Mouse (Mus musculus) spleen, adult 18-20 months (tissue): ENCODE results near the gene Gm38100.

Source experiments
- DNase-seq, 2 experiments: peaks; one replicate each; pipeline ENCODE4 v3.0.0; 2022; ENCODE audit warnings: mixed read lengths in 2 of 2

Gm38100 gene

DNA sequence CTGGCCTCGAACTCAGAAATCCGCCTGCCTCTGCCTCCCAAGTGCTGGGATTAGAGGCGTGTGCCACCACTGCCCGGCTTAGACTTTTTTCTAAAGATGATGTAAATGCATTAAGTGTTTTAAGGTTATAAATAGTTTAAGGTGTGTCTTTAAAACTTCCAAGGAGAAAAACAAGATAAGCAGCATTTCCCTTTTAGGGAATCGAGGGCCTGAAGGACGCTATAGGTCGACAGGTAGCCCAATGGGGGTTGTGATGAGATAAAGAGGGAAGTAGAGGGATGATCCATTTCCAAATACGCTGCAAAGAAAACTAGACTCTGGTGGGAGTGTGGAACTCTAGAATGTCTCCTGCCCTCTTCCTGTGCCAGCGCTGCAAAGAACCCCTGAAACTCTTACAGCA is at the start of gene Gm38100:
TSS of gene Gm38100 (plus strand) at position 301 of the 400 bp plus-strand sequence.
- no peak for DNase-seq

GRCm38 (mm10) chr1:175870716-175871115 is 49.4 kb upstream of the Gm38100 start:
- DNase-seq: no peak

- DNase-seq: no peak
These were observed 47.9 kb upstream of the Gm38100 start for GRCm38 (mm10) chr1:175872028-175872816.

DNA sequence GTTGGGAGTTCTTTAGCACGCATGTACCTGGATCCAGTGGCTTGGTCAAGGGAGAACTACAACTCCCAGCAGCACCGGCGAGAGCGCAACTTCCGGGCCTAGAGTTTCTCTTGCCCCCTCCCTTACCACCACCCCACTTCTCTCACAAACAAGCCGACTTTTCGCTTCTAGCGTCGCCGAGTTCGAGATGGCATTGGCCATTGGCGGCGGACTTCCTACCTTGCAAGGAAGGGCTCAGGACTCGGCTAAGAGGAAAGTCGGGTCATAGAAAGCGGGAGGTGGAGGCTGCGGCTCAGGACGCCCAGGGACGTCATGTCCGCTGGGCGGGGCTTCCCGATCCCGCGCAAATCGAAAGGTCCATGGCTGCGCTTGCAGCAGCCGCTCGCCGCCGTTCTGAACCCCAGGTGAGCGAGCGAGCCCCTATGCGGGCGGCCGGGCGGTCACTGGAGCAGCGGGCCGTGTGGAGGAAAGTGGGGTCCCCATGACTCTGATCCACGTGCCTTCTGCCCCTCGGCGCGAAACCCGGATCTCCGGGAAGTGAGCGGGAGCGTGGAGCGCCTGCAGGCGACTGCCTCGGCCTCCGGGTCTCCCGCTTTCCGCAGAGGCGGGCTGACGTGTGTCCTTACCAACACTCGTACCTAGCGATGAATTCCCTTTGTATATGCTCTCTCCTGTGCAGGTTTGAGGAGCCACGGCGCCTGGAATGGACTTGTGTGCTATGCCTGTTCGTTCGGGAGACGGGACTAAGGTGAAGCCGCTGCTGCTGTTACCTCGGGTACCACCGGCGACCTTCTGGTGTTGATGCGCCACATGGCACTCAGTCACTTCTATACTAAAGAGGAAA is 39.5 kb upstream of the Gm38100 start, which contains the start of gene Exo1:
TSS of gene Exo1 (plus strand) at position 129 of the 844 bp plus-strand sequence.
- DNase-seq: peak; percentile 73 to 90

DNA sequence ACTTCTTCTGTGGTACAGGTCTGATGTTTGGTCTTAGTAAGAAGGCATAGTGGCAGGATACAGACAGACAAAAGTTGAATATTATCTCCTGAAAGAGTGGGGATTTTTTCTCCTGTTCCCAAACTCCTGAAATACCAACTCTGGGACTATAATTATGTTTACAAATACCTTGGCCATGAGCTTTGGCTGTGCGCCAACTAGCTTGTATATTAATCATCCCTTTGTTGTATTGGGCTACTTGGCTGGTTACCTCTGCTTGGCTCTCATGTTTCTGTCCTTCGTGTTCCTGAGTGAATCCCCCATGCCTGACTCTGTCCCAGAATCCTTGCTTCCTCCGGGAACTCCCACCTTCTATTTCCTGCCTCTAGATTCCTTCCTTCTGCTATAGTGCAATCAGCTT is 36.7 kb upstream of the Gm38100 start:
- DNase-seq: no peak

DNA sequence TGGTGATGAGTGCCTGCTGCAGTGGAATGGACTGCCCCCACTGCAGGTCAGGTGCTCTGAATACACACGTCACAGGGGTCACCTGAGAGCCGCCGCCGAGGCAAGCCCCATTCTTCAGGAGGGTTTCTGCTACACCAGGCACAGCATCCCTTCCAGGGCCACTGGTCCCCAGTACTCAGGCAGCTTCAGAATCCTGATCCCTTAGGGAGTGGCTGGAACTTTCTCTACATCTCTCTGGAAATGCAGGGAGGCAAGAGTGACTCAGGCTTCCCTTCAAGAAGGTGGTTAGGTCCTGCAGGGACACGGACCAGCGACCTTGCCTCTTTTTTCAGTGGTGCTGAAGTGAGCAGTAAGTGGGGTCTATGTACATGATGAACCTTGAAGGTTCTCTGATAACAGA is 26.9 kb upstream of the Gm38100 start:
- no peak for DNase-seq

DNA sequence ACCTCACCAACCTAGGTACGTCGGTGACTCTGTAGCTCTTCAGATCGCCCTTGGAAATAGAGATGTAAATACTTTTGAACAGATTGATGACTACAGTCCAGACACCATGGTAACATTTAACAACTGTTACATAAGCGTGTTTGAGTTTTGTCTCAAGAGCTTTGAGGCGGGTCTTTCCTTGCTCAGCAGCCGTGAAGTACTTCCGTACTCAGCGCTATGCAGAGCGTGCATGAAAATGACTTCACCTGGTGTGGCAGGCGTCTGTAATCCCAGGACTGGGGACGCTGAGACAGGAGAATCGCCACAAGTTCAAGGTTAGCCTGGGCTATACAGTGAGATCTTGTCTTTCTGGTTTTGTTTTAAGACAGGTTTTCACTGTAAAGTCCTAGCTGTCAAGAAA is 26.4 kb upstream of the Gm38100 start:
- DNase-seq: no peak

GRCm38 (mm10) chr1:175911207-175911606 is 8.9 kb upstream of the Gm38100 start:
- DNase-seq: no peak

GRCm38 (mm10) chr1:175912038-175912437 is 8.1 kb upstream of the Gm38100 start:
- DNase-seq: no peak

DNA sequence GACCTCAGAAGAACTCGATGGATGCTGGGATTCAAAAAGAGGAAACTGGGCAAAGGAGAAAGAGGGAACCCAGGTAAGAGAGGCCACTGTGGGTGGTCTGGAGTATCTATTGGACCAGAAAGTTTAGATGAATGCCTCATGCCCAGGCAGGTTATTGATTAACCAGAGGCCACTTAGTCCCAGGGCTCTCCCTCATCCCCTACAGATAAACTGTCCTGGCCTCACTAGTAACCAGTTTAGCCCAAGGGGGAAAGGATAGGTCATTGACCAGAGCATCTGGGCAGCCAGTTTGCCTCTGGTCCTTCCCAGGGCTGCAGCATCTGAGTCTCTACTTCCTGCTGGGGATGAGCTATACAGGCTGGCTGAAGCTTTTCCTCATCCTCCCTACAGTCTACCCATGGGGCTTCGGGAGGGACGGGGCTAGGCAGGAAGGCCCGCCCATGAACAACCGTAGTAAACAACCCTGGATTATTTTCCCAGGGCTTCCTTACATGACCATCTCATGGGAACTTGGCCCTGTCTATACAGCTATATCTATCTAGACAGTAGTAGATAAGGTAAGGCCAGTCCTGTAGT is 6.3 kb upstream of the Gm38100 start:
- no peak for DNase-seq

DNA sequence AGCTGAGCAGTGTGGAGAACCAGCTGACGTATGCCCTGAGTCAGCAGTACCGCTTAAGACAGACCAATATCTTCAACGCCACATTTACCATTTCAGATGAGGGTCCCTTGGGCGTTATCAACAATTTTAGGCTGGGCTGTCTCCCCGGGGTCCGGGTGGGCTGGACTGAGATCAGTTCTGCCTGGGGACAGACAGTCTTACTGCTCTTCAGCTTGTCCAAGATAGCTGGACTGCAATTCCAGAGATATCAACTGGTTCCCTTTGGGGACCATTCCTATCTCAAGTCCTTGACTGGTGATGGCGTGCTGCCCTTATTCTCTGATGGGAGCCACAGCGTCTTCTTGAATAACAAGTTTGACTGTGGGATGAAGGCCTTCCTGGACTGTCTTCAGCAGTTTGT is 962 bp downstream of the Gm38100 start:
- DNase-seq: no peak

DNA sequence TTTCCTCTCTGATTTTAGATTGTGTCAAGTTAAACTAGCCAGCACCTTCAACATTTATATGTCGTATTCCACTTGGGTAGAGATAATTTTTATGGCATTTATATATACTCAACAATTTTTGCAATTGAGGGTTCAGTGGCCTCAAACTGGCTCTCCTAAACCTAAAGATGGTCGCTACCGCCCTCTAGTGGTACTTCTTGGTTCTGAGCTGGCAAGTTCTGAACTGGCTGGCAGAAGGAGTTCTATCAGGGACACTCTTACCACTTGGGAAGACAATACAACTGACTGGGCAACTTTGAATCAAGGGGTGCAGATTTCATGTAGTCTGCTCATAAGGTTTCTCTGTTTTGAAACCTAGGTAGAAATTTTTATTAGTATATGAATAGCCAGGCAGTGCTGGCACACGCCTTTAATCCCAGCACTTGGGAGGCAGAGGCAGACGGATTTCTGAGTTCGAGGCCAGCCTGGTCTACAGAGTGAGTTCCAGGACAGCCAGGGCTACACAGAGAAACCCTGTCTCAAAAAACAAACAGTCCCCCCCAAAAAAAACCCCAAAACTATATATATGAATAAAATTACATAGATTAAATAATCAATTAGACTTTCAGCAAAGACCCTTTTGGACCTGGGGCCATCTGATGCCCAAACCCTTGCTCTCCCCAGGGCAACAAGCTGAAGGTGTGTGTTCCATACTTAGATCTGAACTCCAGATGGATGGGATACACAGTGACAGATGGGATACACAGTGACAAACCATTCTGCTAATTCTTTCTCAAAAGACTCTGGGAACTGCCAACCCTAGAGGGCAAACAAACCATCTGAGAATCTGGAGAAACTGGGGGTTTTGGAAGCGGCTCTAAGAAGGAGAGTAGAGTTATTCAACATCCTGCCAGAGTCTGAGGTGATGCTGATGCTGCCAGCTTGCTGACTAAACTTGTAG is 4.0 kb downstream of the Gm38100 start:
- peak; percentile 18 to 71 for DNase-seq

GRCm38 (mm10) chr1:175931391-175931790 is 11.3 kb downstream of the Gm38100 start:
- no peak for DNase-seq

GRCm38 (mm10) chr1:175936282-175936737 is 16.2 kb downstream of the Gm38100 start:
- peak in 1 of 2 experiments; percentile 14 for DNase-seq

- no peak for DNase-seq
These were observed 18.6 kb downstream of the Gm38100 start for GRCm38 (mm10) chr1:175938731-175939130.

- no peak for DNase-seq
These were observed 23.0 kb downstream of the Gm38100 start for GRCm38 (mm10) chr1:175943168-175943567.

- no peak for DNase-seq
These were observed 26.7 kb downstream of the Gm38100 start for GRCm38 (mm10) chr1:175946718-175947315.

DNA sequence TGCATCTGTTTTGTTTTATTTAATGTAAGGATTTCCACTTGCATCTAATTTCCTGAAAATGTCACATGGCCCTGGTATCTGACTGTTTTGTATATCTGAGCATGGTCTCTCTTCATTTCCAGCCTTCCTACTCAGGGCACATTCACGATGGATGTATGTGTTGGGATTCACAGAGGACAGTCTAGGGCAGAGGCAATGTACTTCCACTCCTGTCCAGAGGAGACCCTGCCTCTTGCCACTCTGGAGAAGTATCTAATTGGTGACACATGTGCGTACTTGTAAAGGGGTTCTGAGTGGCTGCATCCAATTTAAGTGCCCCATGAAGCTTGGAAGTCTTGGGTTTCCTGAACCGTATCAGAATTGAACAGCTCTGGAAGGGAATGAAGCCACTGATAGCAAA is 30.3 kb downstream of the Gm38100 start:
- no peak for DNase-seq

- DNase-seq: no peak
These were observed 30.7 kb downstream of the Gm38100 start for GRCm38 (mm10) chr1:175950851-175951250.

DNA sequence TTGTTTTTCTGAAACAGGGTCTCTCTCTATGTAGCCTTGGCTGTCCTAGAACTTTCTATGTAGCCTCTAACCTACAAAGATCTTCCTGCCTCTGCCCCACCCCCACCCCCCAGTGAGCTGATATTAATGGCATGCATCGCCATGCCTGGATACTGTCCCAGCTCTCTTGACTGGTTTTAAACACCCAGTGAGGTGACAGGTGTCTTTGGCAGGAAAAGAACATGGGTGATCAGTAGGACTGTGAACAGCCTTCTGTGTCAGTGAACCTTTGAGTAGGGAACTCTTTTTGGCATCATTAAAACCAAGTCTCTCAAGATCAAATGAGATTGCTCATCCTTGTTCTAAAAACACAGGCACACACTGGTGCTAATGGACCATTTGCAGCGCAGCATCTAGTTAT is 41.7 kb downstream of the Gm38100 start:
- DNase-seq: no peak

GRCm38 (mm10) chr1:175967004-175967745 is 47.0 kb downstream of the Gm38100 start:
- no peak for DNase-seq
